Mouse (Mus musculus) liver, embryonic 14.5 days (tissue): ENCODE measurements at regions not wholly inside any gene's neighbourhood (a gene's known extent, or its start where the extent isn't known, plus 50 kb on each side); places are given as distances from the start of the nearest gene placed in this dataset.

Experiments
- CTCF ChIP-seq: IDR thresholded peaks from 2 replicates; pipeline ENCODE4 v1.5.1; 2016; ENCODE audit warnings: antibody characterized with exemption, low read depth, control low read depth
- EP300 ChIP-seq: IDR thresholded peaks from 2 replicates; pipeline ENCODE4 v1.6.1; 2016; ENCODE audit warnings: antibody characterized with exemption, low read depth

GRCm38 (mm10) chr7:124777822-124778221 is 666.7 kb upstream of the Kdm8 start:
- TF ChIP-seq CTCF (no peak), EP300 (no peak)
